Mouse (Mus musculus) fibroblast of lung, adult 2 months (primary cell): ENCODE results near the gene Olfr130.

Experiments used
- DNase-seq: peaks from one replicate; pipeline ENCODE4 v3.0.0-alpha.2; 2011; ENCODE audit warnings: low read depth

The Olfr130 gene

GRCm38 (mm10) chr17:38063621-38064020, at the start of gene Olfr130:
Gene Olfr130, plus strand, starts transcription at chr17:38063921.
- no peak for DNase-seq

GRCm38 (mm10) chr17:38016341-38016740, 47.4 kb upstream of the Olfr130 start:
- no peak for DNase-seq

GRCm38 (mm10) chr17:38026297-38026696, 37.4 kb upstream of the Olfr130 start:
- DNase-seq: no peak

GRCm38 (mm10) chr17:38059979-38060378, 3.7 kb upstream of the Olfr130 start, which contains the start of gene Olfr129:
Gene Olfr129, minus strand, starts transcription at chr17:38060079.
- no peak for DNase-seq

DNA sequence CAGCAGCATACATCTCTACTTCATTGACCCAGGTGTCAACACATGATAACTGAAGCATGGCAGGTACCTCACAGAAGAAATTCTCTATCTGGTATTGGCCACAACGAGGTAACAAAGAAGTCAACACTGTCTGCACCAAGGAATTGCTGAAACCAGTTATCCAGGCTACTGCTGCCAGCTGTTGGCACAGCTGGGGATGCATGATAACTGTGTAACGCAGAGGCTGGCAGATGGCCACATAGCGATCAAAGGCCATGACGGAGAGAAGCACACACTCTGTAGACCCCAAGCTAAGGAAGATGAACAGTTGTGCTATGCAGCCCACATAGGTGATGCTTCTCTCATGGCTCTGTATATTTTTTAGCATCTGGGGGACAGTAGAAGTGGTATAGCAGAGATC, 18.6 kb downstream of the Olfr130 start:
- DNase-seq: no peak

DNA sequence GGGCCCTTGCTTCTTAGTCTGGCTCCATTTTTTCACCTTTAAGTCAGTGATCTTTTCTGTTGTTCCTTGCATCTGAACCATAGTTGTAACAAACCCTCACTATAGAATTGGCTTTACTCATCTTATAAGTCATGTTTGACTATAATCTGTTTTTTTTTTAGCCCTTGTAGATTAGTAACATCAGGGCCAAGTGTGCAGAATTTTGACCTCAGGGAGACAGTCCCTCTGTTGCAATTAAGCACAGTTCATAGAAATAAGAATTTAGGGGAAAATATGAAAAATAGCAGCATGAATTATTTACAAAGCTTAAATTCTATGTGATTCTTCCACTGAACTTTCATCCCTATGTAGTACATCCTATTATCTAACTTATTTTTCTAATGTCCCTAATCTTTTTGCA, 24.9 kb downstream of the Olfr130 start, which contains the start of gene Olfr131:
Olfr131 (minus strand) TSS at position 101 of the 400 bp plus-strand sequence.
- DNase-seq: no peak
